Mouse (Mus musculus) embryonic facial prominence, embryonic 11.5 days (tissue): Measurements from ENCODE around the gene Ctse. TPM values are rescaled to one million over a fixed set of nuclear protein-coding genes. Genes with fewer than 3 reads are reported as not detected.

ENCODE experiments used
- ATAC-seq: fragments of 200-750 bp; cut with Nextera tagmentation; replicated peaks from 2 replicates; pipeline ENCODE4 v1.8.0; 2017; ENCODE audit warnings: low read depth; ENCODE audit not compliant: insufficient number of reproducible peaks, low FRiP score, low TSS enrichment
- DNase-seq: peaks from one replicate; pipeline ENCODE4 v3.0.0-alpha.2; 2015; ENCODE audit warnings: low spot score
- H3K27ac ChIP-seq: fragments of 300-500 bp; sonication (generic); replicated peaks from 2 replicates; pipeline ENCODE4 v1.5.1; 2014; ENCODE audit warnings: mild to moderate bottlenecking, low read depth, low read length, control low read depth
- H3K27me3 ChIP-seq: fragments of 300-500 bp; sonication (generic); 2 replicates; pipeline ENCODE4 v1.6.1; 2014; ENCODE audit warnings: mild to moderate bottlenecking, low read length, moderate library complexity, mixed read lengths; ENCODE audit not compliant: control insufficient read depth, insufficient read depth
- H3K36me3 ChIP-seq: fragments of 300-500 bp; sonication (generic); replicated peaks from 2 replicates; pipeline ENCODE4 v1.6.1; 2014; ENCODE audit warnings: low read depth, mild to moderate bottlenecking, low read length, moderate library complexity, mixed read lengths; ENCODE audit not compliant: control insufficient read depth, insufficient read depth
- H3K4me1 ChIP-seq: fragments of 300-500 bp; sonication (generic); 2 replicates; pipeline ENCODE4 v1.6.1; 2014; ENCODE audit warnings: low read length, mixed read lengths; ENCODE audit not compliant: control insufficient read depth, insufficient read depth
- H3K4me2 ChIP-seq: fragments of 300-500 bp; sonication (generic); 2 replicates; pipeline ENCODE4 v1.6.1; 2014; ENCODE audit warnings: low read depth, mild to moderate bottlenecking, control low read depth, low read length, moderate library complexity
- H3K4me3 ChIP-seq: fragments of 300-500 bp; sonication (generic); 2 replicates; pipeline ENCODE4 v1.5.1; 2014; ENCODE audit warnings: low read depth, low read length, control low read depth
- H3K9ac ChIP-seq: fragments of 300-500 bp; sonication (generic); replicated peaks from 2 replicates; pipeline ENCODE4 v1.6.1; 2014; ENCODE audit warnings: mild to moderate bottlenecking, control low read depth, low read length
- H3K9me3 ChIP-seq: fragments of 300-500 bp; sonication (generic); replicated peaks from 2 replicates; pipeline ENCODE4 v1.6.1; 2016; ENCODE audit warnings: mild to moderate bottlenecking, low read length, inconsistent platforms, mixed read lengths; ENCODE audit not compliant: control insufficient read depth
- WGBS: fragments of 180-500 bp; shearing (Covaris S2); extraction: QIAGEN DNeasy Blood & Tissue Kit; methylation state at CpG from one replicate; pipeline ENCODE4 v1.1.7; 2014; 5-methylcytosine and 5-hydroxymethylcytosine counted together
- polyA plus RNA-seq: library from polyadenylated mRNA; unstranded; fragments of >200 nt; fragmentation: Nextera tagmentation; extraction: Ambion mirVana; gene quantifications from 2 replicates; pipeline ENCODE4 v1.2.1, GENCODE M21; 2014

Ctse gene
- polyA plus RNA-seq, 1 experiment from 2014 or later, result 0.36 TPM

GRCm38 (mm10) chr1:131672361-131672760, 34.3 kb downstream of the Ctse start:
- WGBS, result 84% methylated on average over 7 of the region's 7 CpGs
- DNase-seq (no peak), ATAC-seq (no peak)
- Histone ChIP-seq H3K27me3 (no peaks in the 10 kb centered on the region), H3K4me1 (no peaks in the 10 kb centered on the region), H3K9ac (no peak overlapping the region), H3K27ac (no peak overlapping the region), H3K4me3 (no peak overlapping the region), H3K4me2 (no peak overlapping the region), H3K36me3 (no peaks in the 10 kb centered on the region), H3K9me3 (no peaks in the 10 kb centered on the region)

- no peak overlapping the region for H3K27ac ChIP-seq
- 86% methylated on average over 5 of the region's 5 CpGs for WGBS
These were observed 41.5 kb downstream of the Ctse start for GRCm38 (mm10) chr1:131679644-131680043.

GRCm38 (mm10) chr1:131687739-131688138, 49.6 kb downstream of the Ctse start:
- Histone ChIP-seq H3K9ac (no peak overlapping the region), H3K4me2 (no peak overlapping the region), H3K9me3 (no peaks in the 10 kb centered on the region), H3K27ac (no peak overlapping the region), H3K4me1 (no peaks in the 10 kb centered on the region), H3K36me3 (no peaks in the 10 kb centered on the region), H3K27me3 (no peaks in the 10 kb centered on the region), H3K4me3 (no peak overlapping the region)
- WGBS, result 93% methylated on average over 2 of the region's 2 CpGs
- ATAC-seq (no peak), DNase-seq (no peak)

More at GRCm38 (mm10) chr1:131679644-131680043, 41.5 kb downstream of the Ctse start:
- H3K9ac ChIP-seq, result no peak overlapping the region
- ATAC-seq (no peak), DNase-seq (no peak)
- no peaks in the 10 kb centered on the region for H3K36me3 ChIP-seq
- H3K27me3 ChIP-seq, result no peaks in the 10 kb centered on the region
- no peak overlapping the region for H3K4me2 ChIP-seq
- no peaks in the 10 kb centered on the region for H3K4me1 ChIP-seq
- no peak overlapping the region for H3K4me3 ChIP-seq
- no peaks in the 10 kb centered on the region for H3K9me3 ChIP-seq

GRCm38 (mm10) chr1:131688475-131688874, 50.4 kb downstream of the Ctse start, which contains the start of gene Rab7b:
Rab7b (plus strand) TSS chr1:131688695.
- ATAC-seq, result no peak
- 61% methylated on average over 8 of the region's 8 CpGs for WGBS

GRCm38 (mm10) chr1:131689016-131689415, 50.9 kb downstream of the Ctse start:
- DNase-seq (no peak), ATAC-seq (no peak)
- Histone ChIP-seq H3K4me1 (no peaks in the 10 kb centered on the region), H3K27me3 (no peaks in the 10 kb centered on the region), H3K36me3 (no peaks in the 10 kb centered on the region), H3K9ac (no peak overlapping the region), H3K9me3 (no peaks in the 10 kb centered on the region), H3K4me2 (no peak overlapping the region), H3K27ac (no peak overlapping the region), H3K4me3 (no peak overlapping the region)
- WGBS, result 66% methylated on average over 3 of the region's 3 CpGs

More at GRCm38 (mm10) chr1:131688475-131688874, 50.4 kb downstream of the Ctse start, which contains the start of gene Rab7b:
- H3K4me2 ChIP-seq, result no peak within 1 kb of the TSS
- no peak within 1 kb of the TSS for H3K9ac ChIP-seq
- H3K4me1 ChIP-seq, result no peaks in the 10 kb centered on the region
- H3K9me3 ChIP-seq, result no peaks in the 10 kb centered on the region
- no peaks in the 10 kb centered on the region for H3K36me3 ChIP-seq
- H3K27ac ChIP-seq, result no peak within 1 kb of the TSS
- no peak within 1 kb of the TSS for H3K4me3 ChIP-seq
- H3K27me3 ChIP-seq, result no peaks in the 10 kb centered on the region
- DNase-seq, result no peak

- Histone ChIP-seq H3K27me3 (no peaks in the 10 kb centered on the region), H3K27ac (no peak overlapping the region), H3K9me3 (no peaks in the 10 kb centered on the region), H3K9ac (no peak overlapping the region), H3K4me3 (no peak overlapping the region), H3K4me1 (no peaks in the 10 kb centered on the region), H3K4me2 (no peak overlapping the region), H3K36me3 (no peaks in the 10 kb centered on the region)
- no peak for DNase-seq
- WGBS, result 77% methylated on average over 5 of the region's 5 CpGs
- no peak for ATAC-seq
These were observed 51.8 kb downstream of the Ctse start for GRCm38 (mm10) chr1:131689899-131690298.

- H3K4me1 ChIP-seq, result no peaks in the 10 kb centered on the region
- no peaks in the 10 kb centered on the region for H3K27me3 ChIP-seq
- no peak overlapping the region for H3K9ac ChIP-seq
- no peaks in the 10 kb centered on the region for H3K36me3 ChIP-seq
- H3K27ac ChIP-seq, result no peak overlapping the region
- H3K4me2 ChIP-seq, result no peak overlapping the region
- no peak overlapping the region for H3K4me3 ChIP-seq
- WGBS, result 73% methylated on average over 3 of the region's 3 CpGs
- no peak for DNase-seq
- no peaks in the 10 kb centered on the region for H3K9me3 ChIP-seq
- no peak for ATAC-seq
These were observed 52.3 kb downstream of the Ctse start for GRCm38 (mm10) chr1:131690435-131690834.

GRCm38 (mm10) chr1:131691356-131691755, 53.2 kb downstream of the Ctse start:
- no peak overlapping the region for H3K27ac ChIP-seq
- DNase-seq (peak; percentile 37), ATAC-seq (no peak)
- H3K4me1 ChIP-seq, result no peaks in the 10 kb centered on the region
- no peak overlapping the region for H3K9ac ChIP-seq
- no peaks in the 10 kb centered on the region for H3K9me3 ChIP-seq
- no peaks in the 10 kb centered on the region for H3K27me3 ChIP-seq
- no peaks in the 10 kb centered on the region for H3K36me3 ChIP-seq
- H3K4me3 ChIP-seq, result no peak overlapping the region
- H3K4me2 ChIP-seq, result no peak overlapping the region
